Mouse (Mus musculus): Measurements from ENCODE around the gene Myrf. TPM values are rescaled to one million over a fixed set of nuclear protein-coding genes. Genes with fewer than 3 reads are reported as not detected.
A peak's percentile ranks its signal among the peaks of the same experiment; 100 is the strongest.

Myrf gene
- 0.44 and 0.50 TPM in 2 replicates for polyA plus RNA-seq (2015; fragmentation: Nextera tagmentation; extraction: Ambion mirVana)

- Histone ChIP-seq H3K36me3 (no peaks in the 10 kb centered on the region), H3K9ac (peak within 1 kb of the TSS; percentile 68), H3K4me1 (replicated peaks) (peaks cover 17% of the 10 kb centered on the region), H3K4me2 (peak within 1 kb of the TSS; percentile 61), H3K27ac (no peak within 1 kb of the TSS), H3K4me3 (peak within 1 kb of the TSS; percentile 41), H3K27me3 (peaks cover 45% of the 10 kb centered on the region), H3K9me3 (no peaks in the 10 kb centered on the region)
- peak; percentile 46 for ATAC-seq (ENCODE audit: low FRiP score)
- WGBS = 8% methylated on average over 42 of the region's 43 CpGs
Measured at GRCm38 (mm10) chr19:10240654-10241305, at the start of gene Myrf. Gene Myrf, minus strand, starts transcription at chr19:10240748.

- H3K4me1 ChIP-seq (replicated peaks) = peaks cover 19% of the 10 kb centered on the region
- no peak overlapping the region for H3K9ac ChIP-seq
- H3K9me3 ChIP-seq = no peaks in the 10 kb centered on the region
- no peak overlapping the region for H3K27ac ChIP-seq
- H3K4me2 ChIP-seq = no peak overlapping the region
- no peaks in the 10 kb centered on the region for H3K36me3 ChIP-seq
- WGBS = 88% methylated on average over 4 of the region's 4 CpGs
- ATAC-seq (ENCODE audit: low FRiP score) = no peak
- H3K27me3 ChIP-seq = peaks cover 89% of the 10 kb centered on the region
- H3K4me3 ChIP-seq = no peak overlapping the region
Measured at GRCm38 (mm10) chr19:10289609-10290150, 49.1 kb upstream of the Myrf start.

- Histone ChIP-seq H3K36me3 (no peaks in the 10 kb centered on the region), H3K27ac (no peak overlapping the region), H3K4me1 (replicated peaks) (peaks cover 14% of the 10 kb centered on the region; the same call in 1 of the 2 replicates), H3K4me2 (no peak overlapping the region), H3K9ac (no peak overlapping the region), H3K4me3 (no peak overlapping the region), H3K9me3 (no peaks in the 10 kb centered on the region), H3K27me3 (peaks cover 91% of the 10 kb centered on the region)
- no peak for ATAC-seq (ENCODE audit: low FRiP score)
- WGBS = 84% methylated on average over 8 of the region's 8 CpGs
Measured at GRCm38 (mm10) chr19:10288125-10289040, 47.8 kb upstream of the Myrf start.

- Histone ChIP-seq H3K4me1 (replicated peaks) (peaks cover 16% of the 10 kb centered on the region; the same call in 1 of the 2 replicates), H3K27me3 (peaks cover 94% of the 10 kb centered on the region), H3K4me3 (no peak overlapping the region), H3K9ac (no peak overlapping the region), H3K4me2 (no peak overlapping the region), H3K27ac (no peak overlapping the region), H3K36me3 (no peaks in the 10 kb centered on the region), H3K9me3 (no peaks in the 10 kb centered on the region)
- no peak for ATAC-seq (ENCODE audit: low FRiP score)
- WGBS = 78% methylated on average over 10 of the region's 10 CpGs
Measured at GRCm38 (mm10) chr19:10286458-10286872, 45.9 kb upstream of the Myrf start.

- WGBS = 75% methylated on average over 14 of the region's 14 CpGs
- H3K4me1 ChIP-seq (replicated peaks) = peaks cover 33% of the 10 kb centered on the region
- ATAC-seq (ENCODE audit: low FRiP score) = no peak
- H3K4me2 ChIP-seq = no peak overlapping the region
- no peaks in the 10 kb centered on the region for H3K36me3 ChIP-seq
- H3K9ac ChIP-seq = no peak overlapping the region
- H3K27ac ChIP-seq = no peak overlapping the region
- no peaks in the 10 kb centered on the region for H3K9me3 ChIP-seq
- peaks cover 94% of the 10 kb centered on the region for H3K27me3 ChIP-seq
- H3K4me3 ChIP-seq = no peak overlapping the region
Measured at GRCm38 (mm10) chr19:10280771-10281540, 40.4 kb upstream of the Myrf start.

- H3K27me3 ChIP-seq = peaks cover 93% of the 10 kb centered on the region
- 88% methylated on average over 9 of the region's 9 CpGs for WGBS
- no peak for ATAC-seq (ENCODE audit: low FRiP score)
Measured at GRCm38 (mm10) chr19:10279668-10280067, 39.1 kb upstream of the Myrf start.

GRCm38 (mm10) chr19:10278669-10279324 is 38.2 kb upstream of the Myrf start:
- no peak overlapping the region for H3K4me3 ChIP-seq
- no peak overlapping the region for H3K4me2 ChIP-seq
- no peak overlapping the region for H3K9ac ChIP-seq
- H3K4me1 ChIP-seq (replicated peaks) = peaks cover 39% of the 10 kb centered on the region
- H3K9me3 ChIP-seq = no peaks in the 10 kb centered on the region
- no peaks in the 10 kb centered on the region for H3K36me3 ChIP-seq
- H3K27ac ChIP-seq = no peak overlapping the region
- WGBS = 31% methylated on average over 6 of the region's 6 CpGs
- H3K27me3 ChIP-seq = peaks cover 91% of the 10 kb centered on the region
- ATAC-seq (ENCODE audit: low FRiP score) = no peak

More at GRCm38 (mm10) chr19:10279668-10280067, 39.1 kb upstream of the Myrf start:
- H3K4me2 ChIP-seq = no peak overlapping the region
- no peaks in the 10 kb centered on the region for H3K36me3 ChIP-seq
- no peak overlapping the region for H3K27ac ChIP-seq
- peaks cover 33% of the 10 kb centered on the region for H3K4me1 ChIP-seq (replicated peaks)
- H3K9me3 ChIP-seq = no peaks in the 10 kb centered on the region
- no peak overlapping the region for H3K9ac ChIP-seq
- no peak overlapping the region for H3K4me3 ChIP-seq

GRCm38 (mm10) chr19:10277759-10278158 is 37.2 kb upstream of the Myrf start:
- peaks cover 48% of the 10 kb centered on the region for H3K4me1 ChIP-seq (replicated peaks)
- WGBS = 13% methylated on average over 5 of the region's 5 CpGs
- no peak overlapping the region for H3K27ac ChIP-seq
- H3K27me3 ChIP-seq = peaks cover 91% of the 10 kb centered on the region
- peak; percentile 66 for ATAC-seq (ENCODE audit: low FRiP score)
- H3K4me3 ChIP-seq = no peak overlapping the region
- H3K4me2 ChIP-seq = peak overlapping the region; percentile 15; the same call in 1 of the 2 replicates
- H3K9ac ChIP-seq = peak overlapping the region; percentile 46
- no peaks in the 10 kb centered on the region for H3K9me3 ChIP-seq
- H3K36me3 ChIP-seq = no peaks in the 10 kb centered on the region

GRCm38 (mm10) chr19:10277331-10277730 is 36.8 kb upstream of the Myrf start:
- H3K4me3 ChIP-seq = no peak overlapping the region
- H3K36me3 ChIP-seq = no peaks in the 10 kb centered on the region
- H3K9ac ChIP-seq = peak overlapping the region; percentile 46
- WGBS = 2% methylated on average over 17 of the region's 17 CpGs
- peaks cover 91% of the 10 kb centered on the region for H3K27me3 ChIP-seq
- peak overlapping the region; percentile 15; the same call in 1 of the 2 replicates for H3K4me2 ChIP-seq
- peak; percentile 36; the same call in 1 of the 2 replicates for ATAC-seq (ENCODE audit: low FRiP score)
- H3K9me3 ChIP-seq = no peaks in the 10 kb centered on the region
- H3K4me1 ChIP-seq (replicated peaks) = peaks cover 52% of the 10 kb centered on the region
- H3K27ac ChIP-seq = no peak overlapping the region; the same call in 1 of the 2 replicates

- H3K9me3 ChIP-seq = no peaks in the 10 kb centered on the region
- H3K27me3 ChIP-seq = peaks cover 91% of the 10 kb centered on the region
- H3K27ac ChIP-seq = no peak overlapping the region; the same call in 1 of the 2 replicates
- WGBS = 60% methylated on average over 12 of the region's 12 CpGs
- H3K4me2 ChIP-seq = no peak overlapping the region
- ATAC-seq (ENCODE audit: low FRiP score) = no peak
- no peak overlapping the region for H3K4me3 ChIP-seq
- no peak overlapping the region for H3K9ac ChIP-seq
- peaks cover 53% of the 10 kb centered on the region for H3K4me1 ChIP-seq (replicated peaks)
- no peaks in the 10 kb centered on the region for H3K36me3 ChIP-seq
Measured at GRCm38 (mm10) chr19:10276483-10277144, 36.1 kb upstream of the Myrf start.

GRCm38 (mm10) chr19:10274056-10274455 is 33.5 kb upstream of the Myrf start:
- Histone ChIP-seq H3K9me3 (no peaks in the 10 kb centered on the region), H3K27me3 (peaks cover 91% of the 10 kb centered on the region), H3K9ac (no peak overlapping the region), H3K4me1 (replicated peaks) (peaks cover 47% of the 10 kb centered on the region), H3K27ac (no peak overlapping the region), H3K36me3 (0 out of 2 replicates have a peak, but pooled peaks cover 5% of the 10 kb centered on the region), H3K4me2 (no peak overlapping the region), H3K4me3 (no peak overlapping the region)
- ATAC-seq (ENCODE audit: low FRiP score) = no peak
- 25% methylated on average over 5 of the region's 5 CpGs for WGBS

All from hindbrain, embryonic 13.5 days (tissue).